Mouse (Mus musculus) midbrain, embryonic 16.5 days (tissue): ENCODE results near the gene Igf1r. TPM values are rescaled to one million over a fixed set of nuclear protein-coding genes. Genes with fewer than 3 reads are reported as not detected.

Source experiments
- ATAC-seq: fragments of 200-750 bp; cut with Nextera tagmentation; 2 replicates; pipeline ENCODE4 v1.8.0; 2017; ENCODE audit warnings: moderate TSS enrichment
- H3K27ac ChIP-seq: fragments of 300-500 bp; sonication (generic); 2 replicates; pipeline ENCODE4 v1.5.1; 2014; ENCODE audit warnings: mild to moderate bottlenecking, low read length, mixed read lengths
- H3K27me3 ChIP-seq: fragments of 300-500 bp; sonication (generic); 2 replicates; pipeline ENCODE4 v1.6.1; 2014; ENCODE audit warnings: low read depth, low read length, mixed read lengths; ENCODE audit not compliant: control insufficient read depth, insufficient read depth
- H3K36me3 ChIP-seq: fragments of 300-500 bp; sonication (generic); 2 replicates; pipeline ENCODE4 v1.6.1; 2014; ENCODE audit warnings: mild to moderate bottlenecking, low read length, moderate library complexity, mixed read lengths; ENCODE audit not compliant: control insufficient read depth, insufficient read depth
- H3K4me1 ChIP-seq: fragments of 300-500 bp; sonication (generic); 2 replicates; pipeline ENCODE4 v1.6.1; 2014; ENCODE audit warnings: mild to moderate bottlenecking, low read length, mixed read lengths; ENCODE audit not compliant: control insufficient read depth, insufficient read depth
- H3K4me2 ChIP-seq: fragments of 300-500 bp; sonication (generic); 2 replicates; pipeline ENCODE4 v1.6.1; 2014; ENCODE audit warnings: mild to moderate bottlenecking, low read length, mixed read lengths
- H3K4me3 ChIP-seq: fragments of 300-500 bp; sonication (generic); 2 replicates; pipeline ENCODE4 v1.5.1; 2014; ENCODE audit warnings: low read depth, mild to moderate bottlenecking, low read length, moderate library complexity, mixed read lengths
- H3K9ac ChIP-seq: fragments of 300-500 bp; sonication (generic); 2 replicates; pipeline ENCODE4 v1.6.1; 2014; ENCODE audit warnings: low read depth, low read length, mixed read lengths
- H3K9me3 ChIP-seq: fragments of 300-500 bp; sonication (generic); replicated peaks from 2 replicates; pipeline ENCODE4 v1.6.1; 2014; ENCODE audit warnings: mild to moderate bottlenecking, low read length, mixed read lengths; ENCODE audit not compliant: control insufficient read depth, poor library complexity, severe bottlenecking
- WGBS: fragments of 180-500 bp; shearing (Covaris S2); extraction: QIAGEN DNeasy Blood & Tissue Kit; methylation state at CpG from one replicate; pipeline ENCODE4 v1.1.7; 2014; 5-methylcytosine and 5-hydroxymethylcytosine counted together
- polyA plus RNA-seq: library from polyadenylated mRNA; unstranded; fragments of >200 nt; fragmentation: Nextera tagmentation; extraction: Ambion mirVana; gene quantifications from 2 replicates; pipeline ENCODE4 v1.2.1, GENCODE M21; 2015

The Igf1r gene
- polyA plus RNA-seq, 1 experiment from 2014 or later: 21.5 TPM

- no peak overlapping the region for H3K4me2 ChIP-seq
- H3K9ac ChIP-seq: no peak overlapping the region
- H3K27me3 ChIP-seq: no peaks in the 10 kb centered on the region
- no peak for ATAC-seq
- no peaks in the 10 kb centered on the region for H3K4me1 ChIP-seq
- no peak overlapping the region for H3K4me3 ChIP-seq
- no peak overlapping the region for H3K27ac ChIP-seq
- no peaks in the 10 kb centered on the region for H3K9me3 ChIP-seq
- WGBS: 95% methylated on average over 6 of the region's 6 CpGs
- H3K36me3 ChIP-seq: peaks cover 22% of the 10 kb centered on the region
These were observed 256.4 kb downstream of the Igf1r start for GRCm38 (mm10) chr7:68209039-68209438.

GRCm38 (mm10) chr7:68210417-68210816 is 257.8 kb downstream of the Igf1r start:
- Histone ChIP-seq H3K9ac (no peak overlapping the region), H3K4me1 (no peaks in the 10 kb centered on the region), H3K9me3 (no peaks in the 10 kb centered on the region), H3K27me3 (no peaks in the 10 kb centered on the region), H3K27ac (no peak overlapping the region), H3K4me2 (no peak overlapping the region), H3K4me3 (no peak overlapping the region), H3K36me3 (peaks cover 27% of the 10 kb centered on the region)
- WGBS: 74% methylated on average over 4 of the region's 4 CpGs
- ATAC-seq: no peak

- H3K4me1 ChIP-seq: no peaks in the 10 kb centered on the region
- no peak overlapping the region for H3K27ac ChIP-seq
- no peaks in the 10 kb centered on the region for H3K27me3 ChIP-seq
- no peak for ATAC-seq
- peaks cover 27% of the 10 kb centered on the region for H3K36me3 ChIP-seq
- no peak overlapping the region for H3K9ac ChIP-seq
- no peak overlapping the region for H3K4me2 ChIP-seq
- 92% methylated on average over 7 of the region's 7 CpGs for WGBS
- H3K4me3 ChIP-seq: no peak overlapping the region
- no peaks in the 10 kb centered on the region for H3K9me3 ChIP-seq
These were observed 259.3 kb downstream of the Igf1r start for GRCm38 (mm10) chr7:68211883-68212282.

GRCm38 (mm10) chr7:68213842-68214241 is 261.2 kb downstream of the Igf1r start:
- no peak overlapping the region for H3K4me2 ChIP-seq
- no peaks in the 10 kb centered on the region for H3K4me1 ChIP-seq
- H3K27ac ChIP-seq: no peak overlapping the region
- no peaks in the 10 kb centered on the region for H3K9me3 ChIP-seq
- no peak overlapping the region for H3K9ac ChIP-seq
- no peaks in the 10 kb centered on the region for H3K27me3 ChIP-seq
- H3K36me3 ChIP-seq: peaks cover 29% of the 10 kb centered on the region; the same call in 1 of the 2 replicates
- ATAC-seq: no peak
- WGBS: 49% methylated on average over 5 of the region's 5 CpGs
- no peak overlapping the region for H3K4me3 ChIP-seq

- Histone ChIP-seq H3K27me3 (no peaks in the 10 kb centered on the region), H3K9ac (no peak overlapping the region), H3K9me3 (no peaks in the 10 kb centered on the region), H3K4me3 (no peak overlapping the region), H3K4me2 (no peak overlapping the region), H3K27ac (no peak overlapping the region), H3K36me3 (peaks cover 25% of the 10 kb centered on the region; the same call in 1 of the 2 replicates), H3K4me1 (no peaks in the 10 kb centered on the region)
- no peak for ATAC-seq
- 83% methylated on average over 18 of the region's 18 CpGs for WGBS
These were observed 263.0 kb downstream of the Igf1r start for GRCm38 (mm10) chr7:68215522-68216070.

- Histone ChIP-seq H3K36me3 (peaks cover 16% of the 10 kb centered on the region; the same call in 1 of the 2 replicates), H3K4me2 (no peak overlapping the region), H3K27me3 (no peaks in the 10 kb centered on the region), H3K4me3 (no peak overlapping the region), H3K9ac (no peak overlapping the region), H3K4me1 (peaks cover 12% of the 10 kb centered on the region), H3K9me3 (no peaks in the 10 kb centered on the region), H3K27ac (no peak overlapping the region)
- WGBS: 88% methylated on average over 11 of the region's 11 CpGs
- no peak for ATAC-seq
These were observed 266.3 kb downstream of the Igf1r start for GRCm38 (mm10) chr7:68218879-68219278.

- Histone ChIP-seq H3K9me3 (no peaks in the 10 kb centered on the region), H3K27ac (peak overlapping the region; percentile 5; the same call in 1 of the 2 replicates), H3K4me3 (no peak overlapping the region), H3K4me2 (no peak overlapping the region), H3K36me3 (peaks cover 11% of the 10 kb centered on the region; the same call in 1 of the 2 replicates), H3K9ac (no peak overlapping the region), H3K4me1 (peaks cover 12% of the 10 kb centered on the region), H3K27me3 (no peaks in the 10 kb centered on the region)
- 81% methylated on average over 9 of the region's 9 CpGs for WGBS
- no peak for ATAC-seq
These were observed 269.1 kb downstream of the Igf1r start for GRCm38 (mm10) chr7:68221677-68222230.

GRCm38 (mm10) chr7:68223356-68223808 is 270.8 kb downstream of the Igf1r start:
- no peaks in the 10 kb centered on the region for H3K9me3 ChIP-seq
- peaks cover 1% of the 10 kb centered on the region; the same call in 1 of the 2 replicates for H3K36me3 ChIP-seq
- H3K9ac ChIP-seq: peak overlapping the region; percentile 47; the same call in 1 of the 2 replicates
- ATAC-seq: peak; percentile 75
- no peaks in the 10 kb centered on the region for H3K27me3 ChIP-seq
- WGBS: 30% methylated on average over 13 of the region's 13 CpGs
- H3K4me3 ChIP-seq: no peak overlapping the region
- H3K4me1 ChIP-seq: peaks cover 14% of the 10 kb centered on the region
- peak overlapping the region; percentile 79 for H3K27ac ChIP-seq
- H3K4me2 ChIP-seq: 0 out of 2 replicates have a peak overlapping the region, but pooled peaks have one; percentile 9

GRCm38 (mm10) chr7:68224006-68224405 is 271.4 kb downstream of the Igf1r start:
- WGBS: 92% methylated on average over 5 of the region's 5 CpGs
- H3K36me3 ChIP-seq: no peaks in the 10 kb centered on the region; the same call in 1 of the 2 replicates
- peaks cover 18% of the 10 kb centered on the region for H3K4me1 ChIP-seq
- H3K4me3 ChIP-seq: no peak overlapping the region
- peak overlapping the region; percentile 79 for H3K27ac ChIP-seq
- H3K9me3 ChIP-seq: no peaks in the 10 kb centered on the region
- no peak overlapping the region for H3K4me2 ChIP-seq
- H3K27me3 ChIP-seq: no peaks in the 10 kb centered on the region
- H3K9ac ChIP-seq: no peak overlapping the region
- ATAC-seq: no peak
